Mouse (Mus musculus) bone marrow macrophage, adult 2 months (primary cell): ENCODE results near the gene Ttl.

Experiments
- CTCF ChIP-seq: IDR thresholded peaks from 2 replicates; pipeline ENCODE4 v1.5.1; 2012; ENCODE audit warnings: low read depth, mild to moderate bottlenecking, low read length, moderate library complexity
- POLR2A ChIP-seq: IDR thresholded peaks from 2 replicates; pipeline ENCODE4 v1.6.1; 2012; ENCODE audit warnings: mild to moderate bottlenecking, low read depth, low read length, borderline replicate concordance

GRCm38 (mm10) chr2:129115706-129116367, 50.1 kb downstream of the Ttl start:
- TF ChIP-seq CTCF (no peak), POLR2A (no peak)
